Mouse (Mus musculus) layer of hippocampus, adult 9-10 months (tissue): ENCODE data around the gene 1700023F06Rik.
"Not testable (repeated sequence)": the region's sequence is repeated elsewhere in the genome, so short reads cannot be mapped to it uniquely, and the experiment has no call there.

Experiments used
- DNase-seq: peaks from one replicate; pipeline ENCODE4 v3.0.0; 2022; ENCODE audit warnings: low spot score

The 1700023F06Rik gene

DNA sequence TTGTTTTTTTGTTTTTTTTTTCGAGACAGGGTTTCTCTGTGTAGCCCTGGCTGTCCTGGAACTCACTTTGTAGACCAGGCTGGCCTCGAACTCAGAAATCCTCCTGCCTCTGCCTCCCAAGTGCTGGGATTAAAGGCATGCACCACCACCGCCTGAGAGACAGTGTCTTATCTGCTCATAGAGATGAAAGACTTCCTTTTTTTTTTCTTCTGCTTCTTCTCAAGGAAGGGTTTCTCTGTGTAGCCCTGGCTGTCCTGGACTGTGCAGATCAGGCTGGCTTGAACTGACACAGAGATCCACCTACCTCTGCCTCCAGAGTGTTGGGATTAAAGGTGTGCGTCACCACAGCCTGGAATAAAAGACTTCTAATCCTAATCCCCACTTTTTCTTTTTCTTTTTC is 14.4 kb upstream of the 1700023F06Rik start:
- DNase-seq: not testable (repeated sequence)

DNA sequence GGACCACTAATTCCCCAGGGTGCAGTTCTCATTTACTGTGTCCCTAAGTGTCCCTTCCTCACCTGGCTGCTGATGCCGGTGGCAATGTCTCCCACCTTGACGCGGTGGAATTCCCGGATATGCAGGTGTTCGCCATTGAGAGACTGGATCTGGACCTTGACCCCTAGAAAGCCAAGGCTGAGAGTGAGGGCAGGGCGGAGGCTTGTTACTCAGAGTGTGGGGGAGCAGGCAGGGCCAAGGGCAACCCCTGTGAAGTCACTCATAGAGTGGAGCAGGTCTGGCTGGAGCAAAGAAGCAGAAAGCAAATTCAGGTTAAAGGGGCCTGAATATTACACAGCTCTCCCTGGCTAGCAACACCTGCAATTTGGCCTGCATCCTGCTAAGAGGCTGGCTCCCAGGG is 13.1 kb upstream of the 1700023F06Rik start:
- no peak for DNase-seq

DNA sequence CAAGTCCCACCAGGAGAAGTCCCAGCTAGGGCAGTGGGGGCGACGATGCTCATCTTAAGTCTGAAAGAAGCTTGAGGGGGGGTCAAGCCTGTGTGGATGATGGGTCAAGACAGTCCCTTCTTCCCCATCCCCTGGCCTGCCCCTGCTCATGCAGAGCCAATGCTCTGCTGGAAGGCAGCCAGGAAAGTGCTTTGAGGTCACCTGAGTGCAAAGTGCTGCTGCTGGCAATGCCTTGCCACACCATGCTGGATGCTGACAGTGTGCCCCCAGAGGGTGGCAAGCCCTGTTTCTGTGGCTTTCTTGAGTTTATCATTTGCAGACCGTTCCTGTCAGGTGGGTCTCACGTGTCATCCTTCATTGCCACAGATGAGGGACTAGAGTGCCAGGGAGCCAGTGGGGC is 11.6 kb upstream of the 1700023F06Rik start:
- DNase-seq: no peak

DNA sequence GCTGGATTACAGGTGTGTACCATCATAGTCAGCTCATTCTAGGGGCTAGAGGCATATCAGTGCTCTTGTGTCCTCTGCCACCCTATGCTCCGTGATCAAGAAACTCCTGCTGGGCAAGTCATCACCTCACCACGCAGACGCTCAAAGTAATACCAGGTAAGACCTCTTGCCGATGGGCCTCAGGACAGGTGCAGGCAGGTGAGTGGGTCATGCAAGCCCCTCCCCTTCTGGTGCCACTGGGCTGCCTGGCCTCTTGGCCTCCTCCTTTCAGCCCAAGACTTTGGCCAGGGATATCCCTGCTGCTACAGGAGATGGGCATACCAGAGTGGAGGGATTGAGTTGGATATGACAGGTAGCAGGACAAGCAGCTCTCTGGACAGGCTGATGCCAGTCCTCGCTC is 10.9 kb upstream of the 1700023F06Rik start:
- no peak for DNase-seq

DNA sequence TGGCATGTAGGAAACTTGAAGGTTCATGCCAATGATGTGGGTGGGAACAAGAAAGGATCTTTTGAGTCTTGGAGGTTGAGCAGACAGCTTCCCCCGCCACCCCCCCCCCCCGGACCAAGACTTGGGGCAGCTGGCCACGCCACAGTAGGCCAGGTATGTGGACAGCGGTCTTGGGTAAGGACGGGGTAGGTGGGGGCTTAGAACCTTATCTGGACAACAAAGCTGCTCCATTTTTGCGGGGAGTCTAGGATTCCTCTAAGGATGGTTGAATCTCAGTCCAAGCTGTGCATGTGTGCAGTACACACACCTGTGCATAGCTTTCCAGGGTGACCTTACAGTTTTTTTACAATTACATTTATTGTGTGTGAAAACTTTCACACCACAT is 10.2 kb upstream of the 1700023F06Rik start:
- no peak for DNase-seq

DNA sequence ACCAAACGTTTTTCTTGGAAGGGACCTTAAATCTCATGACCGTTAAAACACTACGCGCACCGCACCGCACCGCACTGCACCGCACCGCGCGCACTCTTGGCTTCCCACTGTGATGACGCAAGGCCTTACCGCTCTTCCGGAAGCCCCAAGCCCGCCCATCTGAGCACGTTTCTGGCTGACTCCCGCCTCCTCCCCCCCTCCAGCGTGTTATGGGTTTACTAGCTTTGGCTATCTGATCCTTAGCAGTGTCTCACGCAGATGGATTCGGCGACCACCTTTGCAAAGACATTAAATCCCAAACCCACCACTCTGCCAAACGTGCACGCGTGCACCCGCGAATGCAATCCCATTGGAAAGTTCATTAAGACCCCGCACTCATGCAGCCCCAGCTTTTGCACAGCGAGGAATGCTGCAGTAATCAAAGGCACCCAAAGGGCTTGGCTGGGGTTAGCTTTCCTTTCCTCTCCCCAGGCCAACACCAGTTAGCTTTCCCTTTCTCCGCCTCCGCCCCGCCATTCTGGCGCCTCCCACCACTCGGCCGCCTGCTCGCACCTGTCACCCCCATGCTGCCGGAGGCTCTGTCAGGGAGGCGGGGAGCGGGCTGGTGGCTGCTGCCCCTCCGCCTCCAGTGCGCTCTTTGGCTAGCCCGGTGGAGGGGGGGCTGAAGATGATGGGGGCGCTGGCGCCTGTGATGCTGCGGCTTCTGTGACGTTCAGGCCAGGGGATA is 9.6 kb upstream of the 1700023F06Rik start, which contains the start of gene Spata32:
TSS of gene Spata32 (minus strand) at position 643 of the 727 bp plus-strand sequence.
- no peak for DNase-seq

DNA sequence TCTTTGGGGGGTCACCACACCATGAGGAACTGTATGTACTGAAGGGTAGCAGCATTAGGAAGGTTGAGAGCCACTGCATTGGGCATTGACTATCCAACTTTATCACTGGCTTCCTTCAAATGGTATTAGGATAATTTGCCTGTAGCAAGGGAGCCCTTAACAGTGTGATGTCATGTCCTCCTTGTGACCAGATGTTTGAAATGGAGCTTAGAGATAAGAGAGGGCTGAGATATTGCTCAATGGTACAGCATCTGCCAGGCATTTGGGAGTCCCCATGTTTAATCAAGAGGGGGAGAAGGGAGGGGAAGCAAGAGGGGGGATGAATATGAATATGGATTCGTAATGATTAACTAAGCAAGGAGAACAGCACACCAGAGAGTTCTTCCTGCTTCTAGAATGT is 7.0 kb upstream of the 1700023F06Rik start:
- DNase-seq: no peak

DNA sequence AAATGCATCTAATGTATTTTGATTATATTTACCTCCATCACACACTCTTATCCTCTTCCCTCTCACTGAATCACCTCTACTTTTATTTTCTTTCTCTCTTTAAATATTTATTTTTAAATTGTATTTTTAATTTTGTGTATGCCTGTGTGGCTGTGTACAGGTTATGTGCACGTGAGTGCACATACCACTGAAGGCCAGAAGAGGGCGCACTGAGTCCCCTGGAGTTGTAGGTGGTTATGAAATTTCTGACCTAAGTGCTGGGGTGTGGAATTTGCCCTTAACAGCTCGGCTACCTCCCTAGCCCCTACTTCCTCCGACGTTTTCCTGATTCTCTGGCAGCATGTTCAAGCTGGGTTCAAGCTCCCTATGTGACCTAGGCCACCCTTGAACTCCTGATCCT is 5.4 kb upstream of the 1700023F06Rik start:
- no peak for DNase-seq

DNA sequence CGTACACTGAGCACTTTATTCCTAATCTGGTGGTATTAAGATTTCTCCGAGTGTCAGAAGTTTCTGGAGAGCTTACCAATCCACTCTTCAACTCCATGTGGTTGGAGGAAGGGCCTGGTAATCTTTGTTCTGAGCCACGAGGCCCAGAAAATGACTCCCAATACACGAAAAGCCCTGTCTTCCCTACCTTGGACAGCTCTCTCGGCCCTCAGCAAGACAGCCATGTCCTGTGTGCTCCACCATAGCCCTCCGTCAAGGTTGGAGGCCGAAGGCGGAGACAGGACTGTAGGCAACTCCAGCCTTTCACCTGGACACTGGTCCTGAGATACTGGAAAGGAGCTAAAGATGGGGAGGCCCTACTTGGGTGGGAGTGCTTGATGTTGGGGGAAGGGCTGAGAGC is 1.9 kb upstream of the 1700023F06Rik start:
- no peak for DNase-seq

DNA sequence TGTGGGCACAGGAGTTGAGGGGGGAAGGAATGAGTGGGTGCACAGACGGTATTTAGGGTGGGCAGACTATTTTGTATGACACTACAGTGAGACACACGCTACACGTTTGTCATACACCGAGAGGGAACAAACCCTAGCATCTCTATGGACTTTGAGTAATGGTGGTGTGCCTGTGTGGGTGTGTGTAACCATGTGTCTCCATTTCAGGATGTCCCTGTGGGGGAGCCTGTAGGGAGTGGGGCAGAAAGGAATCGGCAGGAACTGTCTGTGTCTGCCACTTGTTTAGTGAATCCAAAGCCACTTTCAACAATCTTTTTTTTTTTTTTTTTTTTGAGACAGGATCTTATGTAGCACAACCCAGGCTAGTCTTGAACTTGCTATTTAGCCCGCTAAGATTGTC is 2.2 kb downstream of the 1700023F06Rik start:
- DNase-seq: no peak

DNA sequence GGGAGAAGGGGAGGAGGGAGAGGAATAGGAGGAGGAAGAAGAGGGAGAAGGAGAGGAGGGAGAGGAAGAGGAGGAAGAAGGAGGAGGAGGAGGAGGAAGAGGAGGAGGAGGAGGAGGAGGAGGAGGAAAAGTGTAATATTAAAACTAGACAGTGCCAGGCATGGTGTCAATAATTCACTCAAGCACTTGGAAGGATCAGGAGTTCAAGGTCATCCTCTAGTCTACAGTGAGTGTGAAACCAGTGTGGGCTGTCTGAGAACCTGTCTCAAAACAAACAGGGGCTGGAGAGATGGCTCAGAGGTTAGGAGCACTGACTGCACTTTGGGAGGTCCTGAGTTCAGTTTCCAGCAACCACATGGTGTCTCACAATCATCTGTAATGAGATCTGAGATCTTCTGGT is 6.0 kb downstream of the 1700023F06Rik start:
- DNase-seq: no peak

DNA sequence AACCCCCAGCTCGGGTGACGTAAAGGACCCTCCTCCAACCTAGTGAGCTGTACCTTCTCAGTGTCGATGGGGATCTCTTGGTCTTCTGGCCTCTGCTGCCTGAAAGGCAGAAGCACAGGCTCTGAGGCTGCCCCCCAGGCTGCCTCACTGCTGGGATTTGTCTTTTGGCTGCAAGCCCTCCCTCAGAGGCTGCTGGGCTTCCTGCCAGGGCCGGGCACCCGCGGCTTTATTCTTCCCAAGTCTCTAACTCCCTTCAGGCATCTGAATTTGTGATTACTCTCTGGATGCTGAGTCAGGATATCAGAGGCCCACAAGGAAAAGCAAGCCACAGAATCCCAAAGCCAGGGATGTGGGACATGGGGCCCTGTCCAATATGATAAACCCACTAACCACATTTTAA is 6.7 kb downstream of the 1700023F06Rik start:
- no peak for DNase-seq

DNA sequence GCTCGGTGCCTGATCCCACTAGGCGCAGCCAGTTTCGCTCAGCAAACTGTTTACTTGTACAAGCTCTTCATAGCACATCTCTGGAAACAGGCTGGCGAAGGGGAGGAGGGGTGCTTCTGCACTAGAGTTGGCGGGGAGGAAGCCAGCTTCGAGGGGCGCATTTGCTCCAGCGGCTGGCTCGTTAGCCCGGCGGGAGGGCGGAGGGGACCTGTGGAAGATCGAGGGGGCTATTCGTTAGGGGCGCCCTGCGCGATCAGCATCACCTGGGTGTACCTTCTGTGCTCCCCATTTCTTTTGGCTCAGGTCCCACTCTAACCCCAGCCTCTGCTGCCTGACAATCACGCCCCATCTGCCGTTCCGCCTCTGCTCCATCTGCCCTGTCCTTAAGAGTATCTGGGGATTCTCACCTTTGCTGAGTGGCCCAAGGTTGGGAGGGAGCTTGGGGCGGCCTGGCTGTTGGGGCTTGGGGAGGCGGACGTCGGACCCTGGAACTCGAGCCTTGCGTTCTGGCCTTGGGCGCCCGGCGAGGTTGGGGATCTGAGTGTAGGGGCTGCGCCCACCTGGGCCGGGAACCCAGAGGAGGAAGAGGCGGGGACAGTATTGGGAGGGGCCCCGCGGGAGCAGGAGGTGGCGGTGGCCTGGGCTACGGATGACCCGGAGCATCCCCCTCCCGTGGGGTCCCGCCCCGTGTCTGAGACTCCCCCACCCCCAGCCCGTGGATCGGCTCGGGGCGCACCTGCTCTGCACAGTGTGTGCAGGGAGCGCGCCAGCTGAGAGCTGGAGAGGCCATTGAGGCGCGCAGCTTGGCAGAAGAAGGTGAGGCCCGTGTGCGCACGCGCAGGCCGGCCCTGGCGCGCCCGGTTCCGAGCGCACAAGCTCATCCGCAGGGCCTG is 9.2 kb downstream of the 1700023F06Rik start:
- DNase-seq: no peak

DNA sequence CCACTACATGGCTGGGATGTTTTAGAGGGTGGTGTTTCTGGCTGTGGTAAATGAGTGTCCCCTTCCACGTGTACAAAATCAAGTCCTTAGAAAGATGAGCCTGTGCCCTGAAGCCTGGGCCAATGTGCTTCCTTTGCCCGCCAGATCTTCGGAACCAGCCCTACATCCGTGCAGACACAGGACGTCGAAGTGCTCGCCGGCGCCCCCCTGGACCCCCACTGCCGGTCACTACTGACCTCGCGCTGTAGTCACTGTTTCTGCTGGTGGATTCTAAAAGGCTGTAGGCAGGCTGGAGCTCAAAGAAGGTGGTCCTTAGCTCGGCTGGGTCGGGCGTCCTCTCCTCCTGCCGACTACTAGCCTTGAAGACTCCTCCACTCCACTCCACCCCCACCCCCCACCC is 10.0 kb downstream of the 1700023F06Rik start:
- no peak for DNase-seq

DNA sequence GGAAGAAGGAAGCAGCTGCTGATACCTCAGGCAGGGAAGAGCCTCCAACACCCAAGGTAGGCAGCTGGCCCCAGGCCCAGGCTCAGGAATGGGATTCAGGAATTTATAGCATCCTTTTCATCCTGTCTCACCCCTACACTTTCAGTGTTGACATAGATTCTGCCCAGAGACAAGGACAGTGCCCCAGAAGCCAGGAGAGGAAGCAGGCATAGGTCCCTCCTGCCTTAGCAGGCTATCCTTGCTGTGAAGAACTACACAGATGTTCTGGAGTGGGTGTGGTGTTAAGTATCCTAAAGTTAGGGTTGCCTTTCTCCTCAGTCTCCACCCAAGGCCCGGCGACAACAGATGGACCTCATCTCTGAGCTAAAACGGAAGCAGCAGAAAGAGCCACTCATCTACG is 11.0 kb downstream of the 1700023F06Rik start:
- no peak for DNase-seq

DNA sequence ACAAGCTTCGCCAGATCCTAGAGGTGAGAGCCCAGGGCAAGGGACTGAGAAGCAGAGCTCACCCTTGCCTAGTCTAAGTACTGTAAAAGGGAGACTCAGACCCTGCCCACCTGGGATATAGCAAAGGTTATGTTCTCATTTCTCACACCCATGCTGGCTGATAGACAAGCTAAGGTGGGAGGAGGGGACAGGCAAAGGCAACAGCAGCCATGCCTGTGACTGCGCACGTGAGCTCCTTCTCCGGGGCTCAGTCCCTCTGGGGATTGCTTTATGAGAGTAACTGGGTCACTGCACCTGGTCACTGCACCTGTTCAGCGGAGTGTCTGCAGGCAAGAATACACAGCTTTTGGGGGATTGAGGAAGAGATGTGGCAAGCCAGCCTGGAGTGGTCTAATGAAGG is 12.7 kb downstream of the 1700023F06Rik start:
- DNase-seq: no peak

DNA sequence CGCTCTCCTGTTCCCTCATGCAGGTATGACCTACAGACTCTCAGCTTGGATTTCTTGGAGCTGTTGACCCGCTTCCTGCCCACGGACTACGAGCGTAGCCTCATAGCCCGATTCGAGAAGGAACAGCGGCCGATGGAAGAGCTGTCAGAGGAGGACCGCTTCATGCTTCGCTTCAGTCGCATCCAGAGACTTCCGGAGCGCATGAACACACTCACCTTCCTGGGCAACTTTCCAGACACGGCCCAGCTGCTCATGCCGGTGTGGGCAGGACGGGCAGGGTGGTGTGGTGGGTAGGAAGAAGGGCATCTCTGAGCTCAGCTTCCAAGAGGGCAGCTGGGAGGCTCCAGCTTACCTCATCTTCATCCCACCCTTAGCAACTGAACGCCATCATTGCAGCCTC is 13.1 kb downstream of the 1700023F06Rik start:
- DNase-seq: no peak

DNA sequence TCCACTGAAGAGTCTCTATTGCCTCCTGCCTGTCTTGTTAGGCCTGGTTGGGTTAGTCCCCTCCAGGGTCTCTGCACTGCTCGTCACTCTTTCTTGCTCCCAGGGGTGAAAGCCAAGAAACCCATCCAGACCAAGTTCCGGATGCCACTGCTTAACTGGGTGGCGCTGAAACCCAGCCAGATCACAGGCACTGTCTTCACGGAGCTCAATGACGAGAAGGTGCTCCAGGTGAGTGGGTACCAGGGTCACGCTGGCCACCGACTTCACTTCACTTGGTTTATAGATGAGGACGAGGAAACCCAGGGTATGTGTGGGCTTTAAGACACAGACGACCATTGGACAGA is 14.6 kb downstream of the 1700023F06Rik start:
- no peak for DNase-seq

DNA sequence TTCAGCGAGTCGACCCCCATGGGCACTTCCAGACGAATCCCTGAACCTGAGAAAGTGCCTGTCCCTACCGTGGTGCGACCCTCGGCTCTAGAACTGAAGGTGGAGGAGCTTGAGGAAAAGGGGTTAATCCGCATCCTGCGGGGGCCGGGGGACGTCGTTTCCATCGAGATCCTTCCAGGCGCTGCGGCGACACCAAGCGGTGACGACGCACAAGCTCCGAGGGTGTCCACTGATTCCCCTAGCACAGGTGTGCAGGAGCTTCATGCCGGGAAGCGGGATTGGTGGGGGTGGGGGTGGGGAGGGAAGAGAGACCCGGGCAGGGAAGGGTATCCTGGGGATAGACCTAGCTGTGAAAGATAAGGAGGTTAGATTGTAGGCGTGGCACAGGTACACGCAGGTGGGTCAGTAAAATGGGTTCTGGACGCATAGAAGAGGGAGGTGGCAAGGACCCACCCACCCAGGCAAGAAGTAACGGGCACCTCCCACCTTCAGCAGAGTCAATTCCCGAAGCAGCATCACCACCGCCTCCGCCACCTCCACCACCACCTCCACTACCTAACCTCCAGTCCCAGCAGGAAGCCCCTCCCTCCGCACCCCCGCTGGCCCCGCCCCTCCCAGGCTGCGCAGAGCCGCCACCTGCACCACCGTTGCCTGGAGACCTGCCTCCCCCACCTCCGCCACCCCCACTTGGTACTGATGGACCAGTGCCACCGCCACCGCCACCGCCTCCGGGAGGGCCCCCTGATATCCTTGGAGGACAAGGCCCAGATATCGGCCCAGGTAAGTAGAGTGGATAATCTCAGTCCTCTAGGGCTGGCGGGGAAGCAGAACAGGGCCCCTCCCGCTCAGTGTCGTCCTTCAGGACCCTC is 15.2 kb downstream of the 1700023F06Rik start:
- DNase-seq: no peak

DNA sequence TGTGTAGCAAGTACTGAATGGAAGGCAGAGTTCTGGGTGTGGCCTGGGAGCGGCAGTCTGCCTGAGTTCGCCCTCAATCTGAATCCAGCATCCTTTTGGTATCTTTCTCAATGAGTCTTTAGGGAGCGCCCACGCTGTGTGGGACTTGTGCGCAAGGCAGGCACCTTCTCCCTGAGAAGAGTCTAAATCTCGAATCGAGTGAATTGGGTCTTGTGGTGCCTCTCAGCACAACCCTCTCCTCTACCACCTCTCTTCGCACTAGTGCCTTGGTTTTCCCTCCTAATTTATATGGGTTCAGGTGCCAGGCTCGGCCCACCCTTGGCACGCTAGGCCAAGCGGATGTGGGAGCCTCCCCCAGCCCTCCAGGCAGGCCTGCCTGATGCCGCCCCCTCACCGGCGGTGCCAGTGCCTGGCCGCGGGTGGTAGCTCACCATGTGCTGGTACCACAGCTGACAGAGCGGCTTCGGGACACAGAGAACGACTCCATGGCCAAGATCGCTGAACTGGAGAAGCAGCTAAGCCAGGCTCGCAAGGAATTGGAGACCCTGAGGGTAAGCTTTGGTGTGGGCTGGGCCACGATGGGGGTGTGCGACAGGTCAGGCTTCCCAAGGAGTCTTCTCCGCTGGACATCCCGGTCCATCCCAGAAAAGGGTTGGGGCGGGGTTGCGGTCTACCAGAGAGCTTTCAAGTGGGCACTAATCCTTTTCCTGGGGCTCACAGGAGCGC is 16.0 kb downstream of the 1700023F06Rik start:
- no peak for DNase-seq

DNA sequence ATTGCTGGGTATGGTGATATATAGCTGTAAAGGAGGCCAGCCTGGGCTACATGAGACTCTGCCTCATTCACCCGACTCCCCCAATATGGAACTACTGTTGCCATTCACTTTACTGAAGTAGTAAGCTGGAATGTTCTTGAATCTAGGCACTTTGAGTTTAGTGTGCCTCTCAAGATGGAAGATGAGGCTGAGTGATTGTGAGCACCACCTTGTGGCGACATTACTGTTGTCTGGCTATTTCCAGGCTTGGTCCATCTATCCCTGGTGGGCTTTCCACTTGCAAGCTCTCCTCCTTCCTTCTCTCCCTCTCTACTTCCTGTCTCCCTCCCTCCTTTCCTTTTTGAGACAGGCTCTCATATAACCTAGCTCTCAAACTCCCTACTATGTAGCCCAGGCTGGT is 23.5 kb downstream of the 1700023F06Rik start:
- DNase-seq: no peak

DNA sequence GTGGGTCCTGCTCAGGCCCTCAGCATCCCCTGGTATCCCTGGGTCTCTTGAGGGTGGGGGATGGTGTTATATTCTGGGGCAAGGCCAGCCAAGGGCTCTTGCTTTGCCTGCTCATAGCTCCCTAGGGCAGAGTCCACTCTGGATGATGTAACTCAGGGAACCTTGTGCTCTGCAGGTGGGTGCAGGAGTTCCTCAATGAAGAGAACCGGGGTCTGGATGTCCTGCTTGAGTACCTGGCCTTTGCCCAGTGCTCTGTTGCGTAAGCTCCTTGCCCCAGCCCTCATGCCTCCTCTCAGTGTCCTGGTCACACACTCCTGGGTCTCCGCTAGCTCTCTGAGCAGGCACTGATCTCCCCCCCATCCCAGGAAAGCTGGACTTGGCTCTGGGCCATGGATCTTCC is 26.4 kb downstream of the 1700023F06Rik start:
- no peak for DNase-seq
